Mouse (Mus musculus): ENCODE measurements around the gene Sfmbt2. TPM values are rescaled to one million over a fixed set of nuclear protein-coding genes. Genes with fewer than 3 reads are reported as not detected.

Gene Sfmbt2
- polyA plus RNA-seq, 1 experiment from 2014 or later: 2.6 TPM

DNA sequence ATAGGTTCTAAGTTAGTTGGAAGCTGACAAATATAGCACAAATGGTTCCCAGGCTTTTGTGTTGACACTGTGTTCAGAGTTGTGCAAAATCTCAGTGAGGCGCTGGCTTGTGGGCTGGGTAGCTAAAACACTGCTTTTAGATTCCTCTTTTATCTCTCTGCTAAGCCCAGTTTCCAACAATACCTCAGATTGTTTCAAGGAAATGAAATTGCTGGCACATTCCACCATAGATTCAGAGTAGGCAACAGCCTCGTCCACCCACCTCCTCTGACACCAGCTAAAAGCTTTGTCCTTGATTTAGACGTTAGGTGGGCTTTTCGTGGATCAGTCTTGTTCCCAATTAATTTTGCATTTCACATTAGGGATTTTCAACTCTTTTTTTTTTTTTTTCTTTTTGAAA lies 212.4 kb downstream of the Sfmbt2 start:
- H3K27ac ChIP-seq: no peak overlapping the region
- H3K9ac ChIP-seq: no peak overlapping the region
- H3K36me3 ChIP-seq: no peaks in the 10 kb centered on the region
- H3K4me3 ChIP-seq: no peak overlapping the region
- no peak overlapping the region for H3K4me2 ChIP-seq (replicated peaks)
- no peaks in the 10 kb centered on the region for H3K27me3 ChIP-seq
- H3K4me1 ChIP-seq: no peaks in the 10 kb centered on the region
- 73% methylated on average over 4 of the region's 4 CpGs for WGBS
- no peak for ATAC-seq (ENCODE audit: low FRiP score)
- H3K9me3 ChIP-seq (replicated peaks): no peaks in the 10 kb centered on the region

- no peaks in the 10 kb centered on the region for H3K27me3 ChIP-seq
- H3K9me3 ChIP-seq (replicated peaks): no peaks in the 10 kb centered on the region
- H3K4me1 ChIP-seq: no peaks in the 10 kb centered on the region
- H3K4me2 ChIP-seq (replicated peaks): no peak overlapping the region
- no peak overlapping the region for H3K4me3 ChIP-seq
- no peaks in the 10 kb centered on the region for H3K36me3 ChIP-seq
- 74% methylated on average over 5 of the region's 5 CpGs for WGBS
- no peak for ATAC-seq (ENCODE audit: low FRiP score)
- H3K27ac ChIP-seq: no peak overlapping the region
- H3K9ac ChIP-seq: no peak overlapping the region
These were observed 212.8 kb downstream of the Sfmbt2 start for GRCm38 (mm10) chr2:10583103-10583502.

DNA sequence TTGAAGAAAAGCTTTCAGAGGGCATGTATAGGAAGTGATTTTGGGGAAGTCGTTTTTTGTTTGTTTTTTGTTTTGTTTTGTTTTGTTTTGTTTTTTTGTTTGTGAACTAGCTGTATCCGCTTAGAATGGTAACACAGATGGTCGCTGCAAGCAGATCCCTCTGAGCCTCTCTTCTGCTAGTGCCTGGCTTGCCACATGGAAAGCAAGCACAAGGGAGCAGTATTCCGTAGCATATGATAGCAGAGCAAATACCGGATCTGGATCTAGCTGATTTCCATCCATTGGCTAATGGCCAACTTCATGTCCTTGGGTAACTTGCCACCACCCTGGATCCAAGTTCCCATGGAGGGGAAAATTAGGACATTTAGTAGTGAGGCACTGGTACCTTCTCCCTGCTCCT lies 221.0 kb downstream of the Sfmbt2 start:
- ATAC-seq (ENCODE audit: low FRiP score): no peak

DNA sequence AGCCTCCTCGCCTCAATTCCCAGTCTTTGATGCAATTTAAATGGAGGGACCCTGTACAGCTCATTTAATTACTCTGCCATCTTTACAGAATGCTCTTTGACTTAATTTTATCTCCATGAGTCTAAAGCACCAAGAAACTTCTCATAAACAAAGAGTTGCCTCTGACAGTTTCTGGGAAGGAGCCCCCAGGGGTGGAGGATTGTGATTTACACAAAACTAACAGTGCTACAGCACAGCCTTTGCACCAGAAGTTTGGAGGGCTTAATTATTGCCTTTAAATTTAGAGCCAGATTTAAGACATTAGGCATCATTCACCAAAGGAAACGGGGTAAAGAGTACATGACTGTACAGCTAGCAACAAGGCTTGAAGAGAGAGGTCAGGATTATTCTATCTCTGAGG lies 245.2 kb downstream of the Sfmbt2 start:
- Histone ChIP-seq H3K4me3 (no peak overlapping the region), H3K4me1 (no peaks in the 10 kb centered on the region), H3K36me3 (no peaks in the 10 kb centered on the region), H3K4me2 (replicated peaks) (no peak overlapping the region), H3K9ac (no peak overlapping the region), H3K9me3 (replicated peaks) (no peaks in the 10 kb centered on the region), H3K27me3 (no peaks in the 10 kb centered on the region), H3K27ac (no peak overlapping the region)
- no peak for ATAC-seq (ENCODE audit: low FRiP score)
- WGBS: 88% methylated on average over 2 of the region's 2 CpGs

More for the DNA sequence above, 221.0 kb downstream of the Sfmbt2 start:
- Histone ChIP-seq H3K27ac (no peak overlapping the region), H3K9ac (no peak overlapping the region), H3K4me3 (no peak overlapping the region), H3K9me3 (replicated peaks) (no peaks in the 10 kb centered on the region), H3K4me2 (replicated peaks) (no peak overlapping the region), H3K27me3 (no peaks in the 10 kb centered on the region), H3K4me1 (no peaks in the 10 kb centered on the region), H3K36me3 (no peaks in the 10 kb centered on the region)
- 84% methylated on average over 5 of the region's 5 CpGs for WGBS

MicroRNAs within 50 kb of the gene (microRNA counts, 519-probe panel; counts per million panel counts)
- 470 counts per million, percentile 58 among the panel's probes with 10 or more counts for microRNA mmu-miR-297a+mmu-miR-466f+mmu-miR-669b
- 470 counts per million, percentile 58 among the panel's probes with 10 or more counts for microRNA mmu-miR-297b-3p
- microRNA mmu-miR-297b-5p: 470 counts per million, percentile 58 among the panel's probes with 10 or more counts
- 470 counts per million, percentile 58 among the panel's probes with 10 or more counts for microRNA mmu-miR-297c
- microRNA mmu-miR-466a-3p+mmu-miR-466b-3-3p: 4,404 counts per million, percentile 86 among the panel's probes with 10 or more counts
- 470 counts per million, percentile 58 among the panel's probes with 10 or more counts for microRNA mmu-miR-466a-5p+mmu-miR-466e-5p
- 470 counts per million, percentile 58 among the panel's probes with 10 or more counts for microRNA mmu-miR-466c-5p
- microRNA mmu-miR-466d-3p: 470 counts per million, percentile 58 among the panel's probes with 10 or more counts
- microRNA mmu-miR-466d-5p: 470 counts per million, percentile 58 among the panel's probes with 10 or more counts
- 470 counts per million, percentile 58 among the panel's probes with 10 or more counts for microRNA mmu-miR-466f-5p
- microRNA mmu-miR-466g: 3,575 counts per million, percentile 76 among the panel's probes with 10 or more counts
- 470 counts per million, percentile 58 among the panel's probes with 10 or more counts for microRNA mmu-miR-466h
- microRNA mmu-miR-466l: 470 counts per million, percentile 58 among the panel's probes with 10 or more counts
- microRNA mmu-miR-467a: 1,198 counts per million, percentile 59 among the panel's probes with 10 or more counts
- microRNA mmu-miR-467b: 470 counts per million, percentile 58 among the panel's probes with 10 or more counts
- 470 counts per million, percentile 58 among the panel's probes with 10 or more counts for microRNA mmu-miR-467c
- microRNA mmu-miR-467d: 470 counts per million, percentile 58 among the panel's probes with 10 or more counts
- 470 counts per million, percentile 58 among the panel's probes with 10 or more counts for microRNA mmu-miR-467e
- 3,879 counts per million, percentile 79 among the panel's probes with 10 or more counts for microRNA mmu-miR-669a
- 470 counts per million, percentile 58 among the panel's probes with 10 or more counts for microRNA mmu-miR-669e
- 2,810 counts per million, percentile 68 among the panel's probes with 10 or more counts for microRNA mmu-miR-669f
- 470 counts per million, percentile 58 among the panel's probes with 10 or more counts for microRNA mmu-miR-669g
- 470 counts per million, percentile 58 among the panel's probes with 10 or more counts for microRNA mmu-miR-669h-5p
- microRNA mmu-miR-669i: 470 counts per million, percentile 58 among the panel's probes with 10 or more counts
- 470 counts per million, percentile 58 among the panel's probes with 10 or more counts for microRNA mmu-miR-669j
- microRNA mmu-miR-669m: 470 counts per million, percentile 58 among the panel's probes with 10 or more counts
- microRNA mmu-miR-669o: 470 counts per million, percentile 58 among the panel's probes with 10 or more counts

Small RNA genes lying within 50 kb of the gene (microRNA-seq; reads per million reads assigned to microRNA genes)
- not detected for gene Gm22051
- gene Gm22072: 1.1 reads per million
- gene Gm22091: not detected
- not detected for gene Gm22166
- not detected for gene Gm22239
- gene Gm22626: not detected
- gene Gm22635: not detected
- not detected for gene Gm22677
- not detected for gene Gm22678
- not detected for gene Gm22775
- gene Gm22925: 0.81 reads per million
- gene Gm23108: not detected
- gene Gm23288: not detected
- not detected for gene Gm23542
- gene Gm23569: not detected
- not detected for gene Gm23571
- gene Gm23578: not detected
- gene Gm23651: not detected
- not detected for gene Gm23988
- gene Gm24028: not detected
- not detected for gene Gm24167
- not detected for gene Gm24315
- not detected for gene Gm24342
- not detected for gene Gm24488
- not detected for gene Gm24640
- not detected for gene Gm24673
- gene Gm24761: not detected
- gene Gm24806: not detected
- not detected for gene Gm25022
- gene Gm25158: not detected
- gene Gm25263: not detected
- gene Gm25285: not detected
- gene Gm25316: not detected
- gene Gm25451: not detected
- not detected for gene Gm25673
- not detected for gene Gm25680
- gene Gm25701: not detected
- not detected for gene Gm25753
- gene Gm25943: not detected
- not detected for gene Gm26060
- gene Gm26073: not detected
- gene Gm26092: not detected
- not detected for gene Gm26156
- gene Gm26229: not detected
- gene Gm26398: 0.81 reads per million
- not detected for gene Gm26426
- gene Gm26431: not detected
- not detected for gene Gm26491
- 6.5 reads per million, percentile 15 among the genes with 10 or more reads in this experiment for gene Mir297a-2
- gene Mir297a-3: not detected
- not detected for gene Mir297a-4
- gene Mir297b: 1.4 reads per million
- not detected for gene Mir297c
- 1.1 reads per million for gene Mir466
- not detected for gene Mir466b-1
- gene Mir466b-2: not detected
- gene Mir466b-3: 2.4 reads per million
- gene Mir466b-4: not detected
- not detected for gene Mir466b-5
- not detected for gene Mir466b-6
- gene Mir466b-7: not detected
- gene Mir466b-8: not detected
- not detected for gene Mir466c-1
- gene Mir466c-2: not detected
- not detected for gene Mir466d
- not detected for gene Mir466e
- gene Mir466f-1: not detected
- not detected for gene Mir466f-2
- not detected for gene Mir466f-3
- gene Mir466g: not detected
- gene Mir466h: 1.1 reads per million
- not detected for gene Mir466l
- not detected for gene Mir466m
- gene Mir466n: 33.3 reads per million, percentile 34 among the genes with 10 or more reads in this experiment
- gene Mir466o: not detected
- gene Mir466p: not detected
- not detected for gene Mir467a-1
- not detected for gene Mir467a-10
- gene Mir467a-2: not detected
- gene Mir467a-3: not detected
- gene Mir467a-4: not detected
- gene Mir467a-5: not detected
- gene Mir467a-6: not detected
- not detected for gene Mir467a-7
- not detected for gene Mir467a-8
- not detected for gene Mir467a-9
- 0.81 reads per million for gene Mir467b
- 1,859 reads per million, percentile 82 among the genes with 10 or more reads in this experiment for gene Mir467c
- 1,554 reads per million, percentile 79 among the genes with 10 or more reads in this experiment for gene Mir467d
- gene Mir467e: 1,276 reads per million, percentile 77 among the genes with 10 or more reads in this experiment
- gene Mir669a-1: not detected
- not detected for gene Mir669a-10
- gene Mir669a-11: not detected
- not detected for gene Mir669a-12
- gene Mir669a-2: not detected
- gene Mir669a-3: not detected
- gene Mir669a-4: not detected
- not detected for gene Mir669a-5
- not detected for gene Mir669a-6
- gene Mir669a-7: not detected
- gene Mir669a-8: not detected
- not detected for gene Mir669a-9
- gene Mir669b: not detected
- gene Mir669c: 116 reads per million, percentile 48 among the genes with 10 or more reads in this experiment
- gene Mir669d: not detected
- gene Mir669d-2: not detected
- gene Mir669e: 30.4 reads per million, percentile 32 among the genes with 10 or more reads in this experiment
- gene Mir669f: 0.81 reads per million
- not detected for gene Mir669g
- 8.1 reads per million, percentile 18 among the genes with 10 or more reads in this experiment for gene Mir669h
- not detected for gene Mir669i
- not detected for gene Mir669j
- not detected for gene Mir669k
- gene Mir669l: 362 reads per million, percentile 63 among the genes with 10 or more reads in this experiment
- gene Mir669m-1: not detected
- gene Mir669m-2: not detected
- 505 reads per million, percentile 66 among the genes with 10 or more reads in this experiment for gene Mir669o
- not detected for gene Mir669p-1
- not detected for gene Mir669p-2

Other genes with a start within 250 kb of the Sfmbt2 start
- 0.76 and 0.93 TPM in 2 replicates for gene Itih2, start 239.1 kb upstream of the Sfmbt2 start, polyA plus RNA-seq (2016; fragmentation: Nextera tagmentation; extraction: Ambion mirVana)
- gene Itih5, start 216.9 kb upstream of the Sfmbt2 start, polyA plus RNA-seq (2016; fragmentation: Nextera tagmentation; extraction: Ambion mirVana): 6.0 and 7.7 TPM in 2 replicates